Mouse (Mus musculus) liver, embryonic 11.5 days (tissue): ENCODE results near the gene Dnajb6. TPM values are rescaled to one million over a fixed set of nuclear protein-coding genes. Genes with fewer than 3 reads are reported as not detected.

Experiments used
- ATAC-seq: fragments of 200-750 bp; cut with Nextera tagmentation; replicated peaks from 2 replicates; pipeline ENCODE4 v1.8.0; 2017; ENCODE audit warnings: moderate number of reproducible peaks, mild to moderate bottlenecking, moderate TSS enrichment, moderate library complexity; ENCODE audit not compliant: low FRiP score
- DNase-seq: peaks from one replicate; pipeline ENCODE4 v3.0.0-alpha.2; 2017; ENCODE audit warnings: low spot score
- H3K27ac ChIP-seq: fragments of 300-500 bp; sonication (generic); 2 replicates; pipeline ENCODE4 v1.5.1; 2014; ENCODE audit warnings: mild to moderate bottlenecking, low read depth, low read length, control low read depth
- H3K27me3 ChIP-seq: fragments of 300-500 bp; sonication (generic); replicated peaks from 2 replicates; pipeline ENCODE4 v1.6.1; 2014; ENCODE audit warnings: low read length, mixed read lengths; ENCODE audit not compliant: control insufficient read depth, insufficient read depth
- H3K36me3 ChIP-seq: fragments of 300-500 bp; sonication (generic); 2 replicates; pipeline ENCODE4 v1.6.1; 2014; ENCODE audit warnings: mild to moderate bottlenecking, low read length, moderate library complexity, mixed read lengths; ENCODE audit not compliant: control insufficient read depth, insufficient read depth
- H3K4me1 ChIP-seq: fragments of 300-500 bp; sonication (generic); replicated peaks from 2 replicates; pipeline ENCODE4 v1.6.1; 2014; ENCODE audit warnings: low read length, mixed read lengths; ENCODE audit not compliant: control insufficient read depth, insufficient read depth
- H3K4me2 ChIP-seq: fragments of 300-500 bp; sonication (generic); 2 replicates; pipeline ENCODE4 v1.6.1; 2014; ENCODE audit warnings: mild to moderate bottlenecking, control low read depth, moderate library complexity
- H3K4me3 ChIP-seq: fragments of 300-500 bp; sonication (generic); 2 replicates; pipeline ENCODE4 v1.5.1; 2014; ENCODE audit warnings: low read depth, low read length, control low read depth
- H3K9ac ChIP-seq: fragments of 300-500 bp; sonication (generic); 2 replicates; pipeline ENCODE4 v1.6.1; 2014; ENCODE audit warnings: low read depth, low read length, control low read depth
- H3K9me3 ChIP-seq: fragments of 300-500 bp; sonication (generic); 2 replicates; pipeline ENCODE4 v1.6.1; 2016; ENCODE audit warnings: low read length, inconsistent platforms, mixed read lengths; ENCODE audit not compliant: control insufficient read depth
- WGBS: fragments of 180-500 bp; shearing (Covaris S2); extraction: QIAGEN DNeasy Blood & Tissue Kit; methylation state at CpG from one replicate; pipeline ENCODE4 v1.1.7; 2014; 5-methylcytosine and 5-hydroxymethylcytosine counted together
- polyA plus RNA-seq: library from polyadenylated mRNA; unstranded; fragments of >200 nt; fragmentation: Nextera tagmentation; extraction: Ambion mirVana; gene quantifications from 2 replicates; pipeline ENCODE4 v1.2.1, GENCODE M21; 2014

Dnajb6 gene
- polyA plus RNA-seq, 1 experiment from 2014 or later = 141 TPM

DNA sequence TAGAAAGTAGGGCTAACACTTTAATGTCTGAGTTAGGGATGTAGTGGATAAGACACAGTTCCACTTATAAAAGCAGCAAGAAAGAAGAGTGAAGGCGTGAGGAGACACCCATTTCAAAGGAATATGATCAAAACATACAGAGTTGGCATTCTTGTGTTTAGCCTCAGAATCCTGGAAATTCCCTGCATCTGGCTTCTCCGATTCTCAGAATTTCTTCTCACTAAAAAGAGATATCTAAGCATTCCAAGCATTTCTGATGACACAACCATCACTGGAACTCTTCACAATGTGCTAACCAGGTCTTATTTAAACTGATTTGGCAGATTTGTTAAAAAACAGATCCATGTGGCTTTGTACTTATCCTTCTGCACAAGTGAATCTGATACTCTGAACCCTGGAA, 112.6 kb downstream of the Dnajb6 start:
- H3K4me1 ChIP-seq = no peaks in the 10 kb centered on the region
- no peak for DNase-seq
- ATAC-seq = no peak
- no peaks in the 10 kb centered on the region for H3K27me3 ChIP-seq
- H3K36me3 ChIP-seq = no peaks in the 10 kb centered on the region
- no peak overlapping the region for H3K4me2 ChIP-seq
- 73% methylated on average over 2 of the region's 2 CpGs for WGBS
- H3K4me3 ChIP-seq = no peak overlapping the region
- no peaks in the 10 kb centered on the region for H3K9me3 ChIP-seq
- no peak overlapping the region for H3K9ac ChIP-seq
- H3K27ac ChIP-seq = no peak overlapping the region

DNA sequence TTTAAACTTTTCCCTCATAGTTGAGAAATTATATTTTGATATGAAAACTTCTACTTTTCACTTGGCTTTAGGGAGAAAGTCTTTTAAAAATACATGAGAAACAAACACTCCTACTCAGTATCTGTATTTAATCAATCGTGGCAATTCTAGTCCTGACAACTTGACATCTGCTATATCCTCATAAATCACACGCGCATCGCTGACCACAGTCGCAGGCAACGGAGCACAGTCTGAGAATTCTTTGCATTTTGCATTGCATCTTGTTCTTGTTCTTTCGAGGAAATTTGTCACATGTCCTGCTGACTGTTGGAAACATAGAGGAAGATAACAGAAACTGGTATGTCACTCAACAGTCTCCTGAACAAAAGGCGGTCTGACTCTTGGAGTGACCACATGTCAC, 116.9 kb downstream of the Dnajb6 start:
- H3K4me3 ChIP-seq = no peak overlapping the region
- no peak overlapping the region for H3K9ac ChIP-seq
- H3K36me3 ChIP-seq = no peaks in the 10 kb centered on the region
- no peaks in the 10 kb centered on the region for H3K4me1 ChIP-seq
- no peak for ATAC-seq
- 49% methylated on average over 8 of the region's 8 CpGs for WGBS
- H3K27ac ChIP-seq = no peak overlapping the region
- DNase-seq = no peak
- H3K4me2 ChIP-seq = no peak overlapping the region
- no peaks in the 10 kb centered on the region for H3K27me3 ChIP-seq
- H3K9me3 ChIP-seq = no peaks in the 10 kb centered on the region

DNA sequence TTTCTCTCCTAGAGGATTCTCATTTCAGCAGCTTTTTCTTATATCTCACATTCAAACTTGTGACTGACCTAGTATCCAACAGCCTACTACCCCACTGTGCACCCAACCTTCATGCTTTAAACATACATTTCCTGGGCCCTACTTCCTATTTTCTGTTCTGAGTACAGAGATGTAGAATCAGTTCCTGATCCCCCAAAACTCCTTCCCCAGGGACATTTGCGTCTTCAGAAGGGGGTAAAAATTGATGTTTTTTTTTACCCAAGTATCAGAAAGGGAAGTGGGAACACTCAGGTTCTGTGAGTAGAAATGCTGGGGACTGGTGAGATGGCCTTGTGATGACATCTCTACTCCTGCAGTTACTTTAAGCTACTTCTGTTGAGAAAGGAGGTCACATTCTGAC, 117.5 kb downstream of the Dnajb6 start:
- DNase-seq (no peak), ATAC-seq (no peak)
- no peak overlapping the region for H3K9ac ChIP-seq
- no peaks in the 10 kb centered on the region for H3K36me3 ChIP-seq
- no peaks in the 10 kb centered on the region for H3K9me3 ChIP-seq
- H3K4me1 ChIP-seq = no peaks in the 10 kb centered on the region
- H3K27me3 ChIP-seq = no peaks in the 10 kb centered on the region
- no peak overlapping the region for H3K4me2 ChIP-seq
- 39% methylated on average over 1 of the region's 1 CpGs for WGBS
- no peak overlapping the region for H3K4me3 ChIP-seq
- H3K27ac ChIP-seq = no peak overlapping the region

DNA sequence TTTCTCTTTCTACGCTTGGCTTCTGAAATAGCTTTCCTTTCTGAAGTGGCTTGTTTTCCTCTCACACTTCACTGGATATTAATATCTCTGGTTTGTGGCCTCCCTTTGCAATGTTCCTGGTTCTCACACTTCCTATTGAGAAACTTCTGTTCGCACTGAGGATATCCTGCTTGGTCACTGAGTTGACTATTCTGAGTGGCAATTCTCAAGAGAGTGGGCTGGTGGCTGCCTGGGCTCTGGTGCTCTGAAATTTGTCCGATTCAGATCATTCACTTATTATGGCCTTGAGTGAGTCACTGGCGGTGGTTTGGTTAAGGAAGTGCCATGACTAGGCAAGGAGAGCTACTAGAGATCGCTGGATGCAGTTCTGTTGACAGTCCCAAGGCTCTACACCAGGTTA, 118.9 kb downstream of the Dnajb6 start:
- ATAC-seq (no peak), DNase-seq (no peak)
- no peaks in the 10 kb centered on the region for H3K36me3 ChIP-seq
- H3K4me2 ChIP-seq = no peak overlapping the region
- H3K9me3 ChIP-seq = no peaks in the 10 kb centered on the region
- WGBS = 56% methylated on average over 5 of the region's 5 CpGs
- H3K4me1 ChIP-seq = no peaks in the 10 kb centered on the region
- H3K27me3 ChIP-seq = no peaks in the 10 kb centered on the region
- H3K4me3 ChIP-seq = no peak overlapping the region
- H3K9ac ChIP-seq = no peak overlapping the region
- no peak overlapping the region for H3K27ac ChIP-seq

DNA sequence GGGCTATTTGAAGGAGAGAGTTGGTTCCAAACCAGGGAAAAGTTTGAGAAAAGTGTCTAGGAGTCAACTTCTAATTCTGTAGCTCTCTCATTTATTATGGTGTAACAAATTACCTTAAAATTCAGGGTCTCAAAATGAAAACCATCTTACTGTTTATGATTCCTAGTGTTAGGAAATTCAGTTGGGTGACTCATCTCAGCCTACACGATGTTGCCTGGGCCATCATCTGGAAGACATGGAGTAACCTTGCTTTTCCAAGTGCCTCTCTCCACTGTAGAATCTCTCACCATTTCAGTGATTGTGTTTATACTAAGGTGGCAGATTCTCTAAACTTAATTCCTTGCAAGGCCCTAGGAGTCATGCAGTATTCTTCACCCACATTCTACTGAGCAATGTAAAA, 119.5 kb downstream of the Dnajb6 start:
- Histone ChIP-seq H3K36me3 (no peaks in the 10 kb centered on the region), H3K27me3 (no peaks in the 10 kb centered on the region), H3K4me2 (no peak overlapping the region), H3K4me3 (no peak overlapping the region), H3K9ac (no peak overlapping the region), H3K27ac (no peak overlapping the region), H3K4me1 (no peaks in the 10 kb centered on the region), H3K9me3 (no peaks in the 10 kb centered on the region)
- no peak for DNase-seq
- WGBS = 53% methylated on average over 1 of the region's 1 CpGs
- ATAC-seq = no peak

DNA sequence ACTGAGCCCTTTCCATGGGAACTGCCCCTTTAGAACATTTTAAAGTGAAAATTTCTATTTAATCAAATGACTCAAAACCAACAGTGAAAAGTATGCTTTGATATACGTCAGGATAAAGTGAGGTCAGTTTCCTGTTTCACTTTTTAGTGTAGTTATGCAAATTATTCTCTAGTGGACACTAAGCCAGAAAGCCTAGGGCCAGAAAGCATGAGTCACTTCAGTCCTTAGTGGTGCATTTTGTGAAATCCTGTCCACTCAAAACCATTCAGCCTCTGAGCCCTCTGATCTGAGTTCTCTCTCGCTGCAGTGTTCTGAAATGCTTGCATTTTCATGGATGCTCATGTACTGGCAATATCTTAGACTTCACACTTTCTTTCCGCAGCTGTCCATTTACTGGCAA, 126.0 kb downstream of the Dnajb6 start:
- Histone ChIP-seq H3K9me3 (no peaks in the 10 kb centered on the region), H3K9ac (no peak overlapping the region), H3K27ac (no peak overlapping the region), H3K36me3 (no peaks in the 10 kb centered on the region), H3K4me3 (no peak overlapping the region), H3K4me2 (no peak overlapping the region), H3K4me1 (no peaks in the 10 kb centered on the region), H3K27me3 (no peaks in the 10 kb centered on the region)
- DNase-seq (no peak), ATAC-seq (no peak)
- WGBS = 79% methylated on average over 3 of the region's 3 CpGs

DNA sequence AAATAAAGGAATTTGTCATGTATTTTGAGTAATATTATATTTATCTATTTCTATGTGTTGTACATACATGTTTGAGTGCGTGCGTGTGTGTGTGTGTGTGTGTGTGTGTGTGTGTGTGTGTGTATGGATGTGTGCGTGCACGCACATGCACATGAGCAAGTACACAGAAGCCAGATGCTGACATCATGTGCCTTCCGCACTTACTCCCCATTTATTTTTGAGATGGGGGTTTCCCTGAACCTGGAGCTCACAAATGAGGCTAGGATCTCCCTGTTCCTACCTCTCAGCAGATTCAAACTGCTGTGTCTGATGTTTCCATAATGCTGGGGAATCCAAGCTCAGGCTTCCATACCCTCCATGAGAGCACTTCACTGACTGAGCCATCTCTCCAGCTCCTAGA, 126.9 kb downstream of the Dnajb6 start:
- WGBS = 91% methylated on average over 5 of the region's 5 CpGs
- Histone ChIP-seq H3K27me3 (no peaks in the 10 kb centered on the region), H3K9me3 (no peaks in the 10 kb centered on the region), H3K9ac (no peak overlapping the region), H3K4me1 (no peaks in the 10 kb centered on the region), H3K36me3 (no peaks in the 10 kb centered on the region), H3K27ac (no peak overlapping the region), H3K4me2 (no peak overlapping the region), H3K4me3 (no peak overlapping the region)
- ATAC-seq (no peak), DNase-seq (no peak)

DNA sequence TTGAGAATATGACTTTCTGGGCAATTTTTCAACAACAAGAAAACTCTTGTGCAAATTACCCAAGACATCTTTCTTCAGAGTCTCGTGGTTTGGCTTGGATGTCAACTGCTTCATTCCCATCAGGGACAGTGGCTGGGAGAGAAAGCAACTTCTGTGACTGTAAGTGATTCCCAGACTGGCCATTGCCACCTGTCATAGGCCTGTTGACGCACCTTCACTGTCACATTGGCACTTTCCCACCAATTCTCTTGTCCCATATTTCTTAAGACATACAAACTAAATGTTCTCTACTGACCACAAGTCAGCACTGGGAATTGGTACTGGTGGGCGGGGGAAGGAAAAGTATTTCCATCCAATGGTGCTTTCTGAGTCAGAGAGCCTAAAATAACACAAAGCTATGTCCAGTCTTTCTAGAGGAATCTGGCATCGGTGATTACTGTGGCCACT, 128.8 kb downstream of the Dnajb6 start:
- Histone ChIP-seq H3K36me3 (no peaks in the 10 kb centered on the region), H3K27ac (no peak overlapping the region), H3K27me3 (no peaks in the 10 kb centered on the region), H3K4me3 (no peak overlapping the region), H3K9ac (no peak overlapping the region), H3K9me3 (no peaks in the 10 kb centered on the region), H3K4me2 (no peak overlapping the region), H3K4me1 (no peaks in the 10 kb centered on the region)
- 72% methylated on average over 4 of the region's 4 CpGs for WGBS
- DNase-seq (no peak), ATAC-seq (no peak)

DNA sequence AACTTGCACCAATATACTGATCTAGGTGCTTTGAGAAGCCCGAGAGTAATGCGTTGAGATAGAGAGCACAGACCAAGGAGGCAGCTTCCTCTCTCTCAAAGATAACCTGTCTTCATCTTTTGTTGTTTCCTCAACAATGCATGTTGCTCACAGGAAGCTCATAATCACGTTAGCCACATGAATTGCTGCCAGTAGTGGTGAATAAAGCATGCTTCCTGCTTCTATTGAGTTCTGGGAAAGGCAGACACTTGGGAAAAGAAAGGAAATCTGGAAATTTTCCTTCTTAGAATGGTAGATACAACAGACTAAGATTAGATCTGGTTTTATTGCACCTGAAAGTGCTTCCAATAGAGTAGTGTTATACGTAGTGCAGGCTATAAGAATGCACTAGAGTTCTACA, 129.5 kb downstream of the Dnajb6 start:
- Histone ChIP-seq H3K27me3 (no peaks in the 10 kb centered on the region), H3K27ac (no peak overlapping the region), H3K4me2 (no peak overlapping the region), H3K4me1 (no peaks in the 10 kb centered on the region), H3K9ac (no peak overlapping the region), H3K9me3 (no peaks in the 10 kb centered on the region), H3K36me3 (no peaks in the 10 kb centered on the region), H3K4me3 (no peak overlapping the region)
- ATAC-seq (no peak), DNase-seq (no peak)
- WGBS = 44% methylated on average over 4 of the region's 4 CpGs
